Mouse (Mus musculus) retina, adult 2 months (tissue): ENCODE data around the gene Trappc3.
A peak's percentile ranks its signal among the peaks of the same experiment; 100 is the strongest.

ENCODE experiments used
- DNase-seq: peaks from one replicate; pipeline ENCODE4 v3.0.0-alpha.2; 2012; ENCODE audit warnings: low read depth, low spot score

Gene Trappc3

DNA sequence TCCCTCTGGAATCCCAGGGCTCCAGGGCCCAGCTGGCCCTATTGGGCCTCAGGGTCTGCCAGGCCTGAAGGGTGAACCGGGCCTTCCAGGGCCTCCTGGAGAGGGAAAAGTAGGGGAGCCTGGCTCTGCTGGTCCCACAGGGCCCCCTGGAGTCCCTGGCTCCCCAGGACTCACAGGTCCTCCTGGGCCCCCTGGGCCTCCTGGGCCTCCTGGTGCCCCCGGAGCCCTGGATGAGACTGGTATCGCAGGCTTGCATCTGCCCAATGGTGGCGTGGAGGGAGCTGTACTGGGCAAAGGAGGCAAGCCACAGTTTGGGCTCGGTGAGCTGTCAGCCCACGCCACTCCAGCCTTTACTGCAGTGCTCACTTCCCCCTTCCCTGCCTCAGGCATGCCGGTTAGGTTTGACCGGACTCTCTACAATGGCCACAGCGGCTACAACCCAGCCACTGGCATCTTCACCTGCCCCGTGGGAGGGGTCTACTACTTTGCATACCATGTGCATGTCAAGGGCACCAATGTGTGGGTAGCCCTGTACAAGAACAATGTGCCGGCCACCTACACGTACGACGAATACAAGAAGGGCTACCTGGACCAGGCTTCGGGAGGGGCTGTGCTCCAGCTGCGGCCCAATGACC, 49.6 kb downstream of the Trappc3 start:
- no peak for DNase-seq

DNA sequence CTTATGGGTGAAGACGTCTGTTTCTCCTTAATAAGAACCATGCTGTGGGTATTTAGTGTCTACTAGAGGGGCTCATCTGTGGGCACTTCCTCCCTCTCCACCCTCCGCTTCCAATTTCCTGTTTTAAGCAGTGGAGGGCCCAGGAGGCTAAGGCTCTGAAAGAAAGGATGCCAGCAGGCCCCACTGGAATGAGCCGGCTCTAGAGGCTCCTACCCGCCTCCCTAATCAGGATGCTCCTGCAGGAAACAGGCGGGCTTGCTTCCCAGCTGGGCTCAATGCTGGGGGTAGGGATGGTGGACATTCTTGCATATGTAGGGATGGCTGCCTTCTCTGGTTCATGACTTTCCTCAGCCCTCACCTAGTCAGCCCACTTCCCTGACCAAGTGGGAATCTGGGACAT, 51.1 kb downstream of the Trappc3 start:
- DNase-seq: no peak

DNA sequence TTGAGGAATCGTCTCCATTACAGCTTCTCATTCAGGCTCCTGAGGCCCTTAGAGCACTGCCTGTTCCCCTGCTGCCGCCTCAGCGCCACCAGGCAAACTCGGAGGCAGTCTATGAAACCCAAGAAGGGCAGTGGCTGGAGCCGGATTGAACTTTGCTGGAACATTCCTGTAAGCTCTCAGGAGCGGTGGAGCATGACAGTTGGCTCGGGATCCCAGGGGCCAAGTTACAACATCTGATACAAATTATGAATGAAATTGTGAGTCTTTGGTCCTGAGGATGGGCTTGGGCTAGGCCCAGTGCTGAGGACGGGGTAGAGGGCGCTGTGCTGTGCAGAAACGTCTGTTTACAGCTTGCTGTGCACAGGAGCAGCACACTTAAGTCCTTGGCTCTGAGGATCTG, 52.3 kb downstream of the Trappc3 start:
- no peak for DNase-seq

DNA sequence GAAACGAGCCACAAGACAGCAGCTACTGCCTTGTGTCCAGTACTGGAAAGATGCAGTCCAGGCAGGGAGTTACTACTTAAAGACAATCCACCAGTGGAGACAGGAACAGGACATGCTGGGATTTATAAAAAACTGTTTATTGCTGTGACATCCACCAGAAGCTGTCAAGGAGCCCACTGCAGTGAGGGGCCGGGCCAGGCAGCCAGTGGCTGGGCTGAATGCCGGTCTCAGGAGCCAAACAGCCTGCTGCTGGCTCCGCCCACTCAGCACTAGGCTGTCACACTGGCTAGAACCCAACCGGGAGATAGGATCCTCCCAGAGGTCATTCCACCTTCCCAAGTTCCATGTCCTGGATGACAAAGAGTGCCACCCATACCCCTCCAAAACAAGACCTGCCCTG, 53.8 kb downstream of the Trappc3 start:
- no peak for DNase-seq

DNA sequence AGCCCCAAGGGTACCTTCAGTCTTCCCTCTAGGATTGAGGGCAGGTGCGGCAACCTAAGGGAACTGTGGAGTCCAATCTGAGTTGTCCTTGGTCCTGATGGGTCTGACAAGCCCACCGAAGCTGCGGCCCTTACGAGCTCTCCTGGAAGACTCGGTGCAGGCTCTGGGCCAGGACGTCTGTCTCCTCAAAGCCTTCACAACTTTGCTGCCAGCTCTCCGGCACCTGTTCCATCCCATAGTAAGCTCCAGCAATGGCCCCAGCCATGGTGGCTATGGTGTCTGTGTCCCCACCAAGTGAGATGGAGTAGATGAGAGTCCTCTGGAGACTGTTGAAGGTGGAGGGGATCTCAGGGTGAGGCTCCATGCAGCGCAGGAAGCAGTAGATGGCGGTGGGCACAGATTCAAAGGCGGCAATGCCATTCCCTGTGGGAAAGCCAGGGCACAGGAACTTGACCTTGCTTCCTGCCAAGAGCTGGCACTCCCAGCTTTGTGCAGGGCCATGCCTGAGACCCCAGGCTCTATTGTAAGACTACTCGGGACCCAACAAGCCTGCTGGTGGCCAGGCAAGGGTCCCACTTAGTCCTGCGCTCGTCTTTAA, 54.4 kb downstream of the Trappc3 start:
- no peak for DNase-seq

DNA sequence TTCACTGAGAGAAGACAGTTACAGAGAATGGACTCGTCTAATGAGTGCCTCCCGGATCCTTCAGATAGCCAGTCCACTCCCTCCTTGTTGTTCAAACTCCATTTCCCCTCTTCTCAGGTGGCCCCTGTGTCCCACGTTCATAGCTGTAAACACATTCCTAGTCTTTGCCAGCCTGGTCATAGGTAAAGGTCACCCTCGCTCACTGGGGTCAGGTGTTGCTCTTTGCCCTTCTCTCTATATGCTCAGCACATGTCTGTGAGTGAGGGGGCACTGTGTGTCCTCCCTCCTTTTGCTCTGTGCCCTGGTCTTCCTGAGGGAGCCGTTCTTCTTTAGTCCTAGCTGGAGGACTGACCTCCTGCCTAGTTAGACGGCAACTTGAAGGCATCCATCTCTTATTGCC, 57.7 kb downstream of the Trappc3 start:
- DNase-seq: no peak

DNA sequence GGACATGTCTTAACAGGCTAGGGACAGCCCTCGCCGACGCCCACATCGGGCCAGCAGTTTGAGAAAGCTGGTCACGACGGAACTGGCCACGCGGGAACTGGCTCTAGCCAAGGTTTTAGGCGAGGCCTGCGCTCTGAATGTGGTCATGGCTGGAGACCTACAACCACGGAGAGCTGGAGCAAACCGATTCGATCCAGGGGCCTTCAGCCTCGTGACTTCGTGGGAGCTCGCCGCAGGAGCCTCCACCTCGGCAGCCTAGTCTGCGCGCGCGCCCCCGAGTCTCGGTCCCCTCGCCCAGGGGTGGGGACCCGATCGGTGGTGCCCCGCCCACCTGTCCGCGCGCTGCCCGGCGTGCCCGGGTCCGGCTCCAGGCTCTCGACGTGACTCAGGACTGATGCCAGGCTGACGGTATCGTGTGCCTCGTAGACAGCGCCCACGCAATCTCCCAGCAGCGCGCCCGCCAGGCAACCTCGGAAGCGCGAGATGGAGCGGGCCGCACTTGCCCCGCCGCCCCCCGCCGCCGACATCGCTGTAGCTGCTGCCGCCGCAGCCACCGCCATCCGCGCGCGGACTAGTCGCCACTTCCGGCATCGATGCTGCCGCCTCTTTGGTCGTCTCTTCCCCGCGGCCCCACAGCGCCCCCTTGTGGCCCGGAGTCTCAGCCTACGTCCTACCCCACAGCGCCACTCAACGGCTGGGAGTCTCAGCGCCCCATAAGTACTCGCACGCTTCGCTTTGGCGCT, 59.2 kb downstream of the Trappc3 start, which contains the start of gene Adprhl2:
Gene Adprhl2, minus strand, starts transcription at position 593 of the 743 bp plus-strand sequence.
- DNase-seq: peak; percentile 93

DNA sequence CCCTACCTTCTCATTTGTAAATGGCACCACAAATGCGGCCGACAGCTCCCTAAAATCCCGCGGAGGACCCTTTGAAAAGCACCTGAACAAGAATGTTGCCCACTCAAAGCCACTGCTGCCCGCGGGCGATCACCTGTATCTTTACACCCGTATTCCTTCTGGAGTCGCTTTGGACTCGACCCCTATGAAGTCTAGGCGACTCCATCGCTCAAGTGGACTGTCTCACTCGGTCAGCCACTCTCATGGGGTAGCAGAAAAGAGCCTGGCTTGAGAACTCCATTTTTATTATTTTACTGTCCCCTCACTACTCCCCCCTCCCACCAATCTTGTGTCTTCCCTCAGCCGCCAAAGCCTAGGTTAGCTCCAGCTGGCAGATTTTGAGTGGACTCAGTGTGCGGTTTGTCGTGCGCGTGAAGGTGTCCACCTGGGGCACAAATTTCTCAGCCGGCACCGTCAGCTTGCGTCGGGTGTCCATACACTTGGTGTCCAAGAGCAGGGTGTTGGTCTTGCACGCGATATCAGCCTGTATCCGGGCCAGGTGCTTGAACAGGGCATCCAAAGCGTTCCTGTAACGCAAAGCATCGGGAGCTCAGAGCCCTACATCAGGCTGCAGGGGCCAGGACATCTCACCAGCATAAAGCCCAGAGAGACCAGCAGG, 59.9 kb downstream of the Trappc3 start:
- DNase-seq: no peak

DNA sequence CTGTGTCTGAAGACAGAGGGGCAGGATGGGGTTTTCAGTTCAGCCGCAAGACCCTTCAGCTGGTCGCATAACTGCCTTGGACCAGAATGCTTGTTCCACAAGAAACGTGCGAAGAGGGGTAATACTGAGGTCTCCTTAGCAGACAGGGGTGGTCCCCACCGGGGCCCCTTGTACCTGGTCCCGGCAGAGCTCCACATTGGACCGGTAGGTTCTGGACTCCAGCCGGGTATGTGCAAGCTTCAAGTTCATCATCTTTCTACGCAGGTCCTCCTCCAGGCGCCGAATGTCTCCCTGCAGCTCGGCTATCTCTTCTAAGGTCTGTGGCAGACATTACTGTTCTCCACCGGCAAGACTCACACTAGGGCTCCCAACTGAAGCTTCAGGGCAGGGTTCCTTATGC, 60.5 kb downstream of the Trappc3 start:
- no peak for DNase-seq

DNA sequence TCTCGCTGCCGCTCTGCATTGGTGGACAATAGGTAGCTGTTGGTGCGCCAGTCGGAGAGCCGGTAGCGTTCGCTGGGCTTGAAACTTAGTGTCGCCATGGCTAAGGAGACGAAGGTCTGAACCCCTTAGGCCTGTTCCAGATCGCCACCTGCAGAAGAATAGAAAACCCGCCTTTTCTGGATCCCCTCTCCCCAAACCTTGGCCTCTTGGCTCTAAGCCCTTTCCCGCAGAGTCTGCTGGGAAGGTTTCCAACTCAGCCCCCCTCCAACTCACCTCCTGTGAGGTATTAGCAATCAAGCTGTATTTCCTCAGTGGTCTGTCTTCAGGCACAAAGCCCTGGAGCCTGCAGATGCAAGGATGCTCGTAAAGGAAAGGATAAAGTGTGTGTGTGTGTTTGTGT, 62.7 kb downstream of the Trappc3 start:
- DNase-seq: no peak

DNA sequence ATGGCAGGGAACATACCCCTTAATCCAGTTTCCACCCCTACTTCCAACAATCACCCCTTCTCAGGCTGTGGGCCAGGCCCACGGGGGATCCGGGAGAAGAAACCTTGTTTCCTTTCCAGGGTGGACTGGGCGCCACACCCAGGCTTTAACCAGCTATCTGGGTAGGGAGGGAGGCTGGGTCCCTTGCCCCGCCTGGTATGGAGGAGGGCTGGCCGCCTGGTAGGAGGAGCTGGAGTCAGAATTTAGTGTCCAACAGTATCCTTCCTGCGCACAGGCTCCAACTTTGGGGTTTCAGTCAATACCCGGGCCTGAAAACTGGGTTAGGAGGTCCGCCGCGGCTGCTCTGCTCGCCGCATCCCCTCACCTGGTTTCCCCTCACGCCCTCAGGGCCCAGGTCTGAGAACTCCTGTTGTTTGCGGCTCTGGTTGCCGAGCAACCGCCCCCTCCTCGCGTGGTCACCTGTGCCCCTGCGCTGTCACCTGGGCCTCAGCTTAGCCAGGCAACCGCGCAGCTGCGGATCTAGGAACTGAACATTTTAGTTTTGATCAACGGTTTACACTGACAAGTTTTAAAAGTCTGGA, 63.2 kb downstream of the Trappc3 start, which contains the start of gene Tekt2:
Gene Tekt2, minus strand, starts transcription at position 408 of the 581 bp plus-strand sequence.
- no peak for DNase-seq
